Mouse (Mus musculus): ENCODE results near the gene Emc10. TPM values are rescaled to one million over a fixed set of nuclear protein-coding genes. Genes with fewer than 3 reads are reported as not detected.

Emc10 gene
- total and polyA plus RNA-seq, 2 experiments from 2014 or later, result 150 to 273 TPM

- peaks cover 5% of the 10 kb centered on the region; the same call in 1 of the 2 replicates for H3K36me3 ChIP-seq (ENCODE audit: insufficient read depth, low read length)
- H3K27ac ChIP-seq (ENCODE audit: low read depth, low read length), result no peak overlapping the region
- H3K4me3 ChIP-seq (ENCODE audit: low read depth, low read length), result no peak overlapping the region
- no peak overlapping the region for H3K9ac ChIP-seq (replicated peaks; ENCODE audit: low read length, poor library complexity, severe bottlenecking)
- H3K27me3 ChIP-seq (ENCODE audit: insufficient read depth, low read length), result no peaks in the 10 kb centered on the region
- no peak overlapping the region for H3K4me2 ChIP-seq (ENCODE audit: low read depth, low read length, poor library complexity, severe bottlenecking)
- TF ChIP-seq CTCF (IDR thresholded peaks at IDR 0.05), result no peak
- 79% methylated on average over 1 of the region's 1 CpGs for WGBS
- DNase-seq (ENCODE audit: low spot score) (no peak), ATAC-seq (ENCODE audit: low FRiP score) (no peak)
- no peaks in the 10 kb centered on the region for H3K9me3 ChIP-seq (ENCODE audit: low read length)
- H3K4me1 ChIP-seq (ENCODE audit: insufficient read depth, low read length), result peaks cover 8% of the 10 kb centered on the region
These were observed 2.6 kb upstream of the Emc10 start for GRCm38 (mm10) chr7:44498922-44499321.

GRCm38 (mm10) chr7:44497361-44498055 lies 1.2 kb upstream of the Emc10 start:
- TF ChIP-seq CTCF (IDR thresholded peaks at IDR 0.05), result no peak
- WGBS, result 90% methylated on average over 10 of the region's 10 CpGs
- Histone ChIP-seq H3K4me1 (ENCODE audit: insufficient read depth, low read length) (peaks cover 8% of the 10 kb centered on the region), H3K27me3 (ENCODE audit: insufficient read depth, low read length) (no peaks in the 10 kb centered on the region), H3K27ac (ENCODE audit: low read depth, low read length) (no peak overlapping the region; the same call in 1 of the 2 replicates), H3K9me3 (ENCODE audit: low read length) (no peaks in the 10 kb centered on the region), H3K36me3 (ENCODE audit: insufficient read depth, low read length) (peaks cover 8% of the 10 kb centered on the region; the same call in 1 of the 2 replicates), H3K9ac (replicated peaks; ENCODE audit: low read length, poor library complexity, severe bottlenecking) (peak overlapping the region; percentile 91; the same call in 1 of the 2 replicates), H3K4me2 (ENCODE audit: low read depth, low read length, poor library complexity, severe bottlenecking) (peak overlapping the region; percentile 91), H3K4me3 (ENCODE audit: low read depth, low read length) (peak overlapping the region; percentile 70)
- DNase-seq (ENCODE audit: low spot score), result no peak
- ATAC-seq (ENCODE audit: low FRiP score), result no peak

DNA sequence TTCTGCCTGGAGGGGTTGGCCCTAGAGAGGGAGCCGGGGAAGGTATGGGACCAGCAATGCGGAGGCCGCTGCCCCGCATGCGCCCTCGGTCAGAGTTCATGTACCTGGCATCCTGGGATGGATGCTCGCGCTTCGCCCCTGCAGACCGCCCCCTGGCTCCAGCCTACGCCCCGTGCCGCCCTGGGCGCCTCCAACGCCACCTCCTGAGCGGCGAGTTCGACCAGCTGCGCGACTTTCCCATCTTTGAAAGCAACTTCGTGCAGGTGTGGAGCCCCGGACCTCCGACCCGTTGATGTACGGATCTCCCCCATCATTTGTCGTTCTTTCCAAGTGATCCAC lies 411 bp upstream of the Emc10 start:
- H3K4me3 ChIP-seq (ENCODE audit: low read depth, low read length), result peak overlapping the region; percentile 70
- H3K36me3 ChIP-seq (ENCODE audit: insufficient read depth, low read length), result peaks cover 11% of the 10 kb centered on the region
- under 1% methylated on average over 26 of the region's 26 CpGs for WGBS
- H3K27me3 ChIP-seq (ENCODE audit: insufficient read depth, low read length), result no peaks in the 10 kb centered on the region
- no peak for DNase-seq (ENCODE audit: low spot score)
- peak overlapping the region; percentile 91 for H3K9ac ChIP-seq (replicated peaks; ENCODE audit: low read length, poor library complexity, severe bottlenecking)
- H3K27ac ChIP-seq (ENCODE audit: low read depth, low read length), result peak overlapping the region; percentile 97
- peak overlapping the region; percentile 91 for H3K4me2 ChIP-seq (ENCODE audit: low read depth, low read length, poor library complexity, severe bottlenecking)
- TF ChIP-seq CTCF (IDR thresholded peaks at IDR 0.05), result peak; percentile 43; the same call in 1 of the 2 replicates
- H3K9me3 ChIP-seq (ENCODE audit: low read length), result no peaks in the 10 kb centered on the region
- peaks cover 8% of the 10 kb centered on the region for H3K4me1 ChIP-seq (ENCODE audit: insufficient read depth, low read length)
- ATAC-seq (ENCODE audit: low FRiP score), result no peak; the same call in 1 of the 2 replicates

- Histone ChIP-seq H3K4me2 (ENCODE audit: low read depth, low read length, poor library complexity, severe bottlenecking) (peak overlapping the region; percentile 72), H3K36me3 (ENCODE audit: insufficient read depth, low read length) (peaks cover 27% of the 10 kb centered on the region), H3K27ac (ENCODE audit: low read depth, low read length) (no peak overlapping the region), H3K9me3 (ENCODE audit: low read length) (no peaks in the 10 kb centered on the region), H3K27me3 (ENCODE audit: insufficient read depth, low read length) (no peaks in the 10 kb centered on the region), H3K4me3 (ENCODE audit: low read depth, low read length) (peak overlapping the region; percentile 70; the same call in 1 of the 2 replicates), H3K9ac (replicated peaks; ENCODE audit: low read length, poor library complexity, severe bottlenecking) (peak overlapping the region; percentile 95; the same call in 1 of the 2 replicates), H3K4me1 (ENCODE audit: insufficient read depth, low read length) (peaks cover 8% of the 10 kb centered on the region)
- TF ChIP-seq CTCF (IDR thresholded peaks at IDR 0.05), result no peak
- ATAC-seq (ENCODE audit: low FRiP score) (no peak), DNase-seq (ENCODE audit: low spot score) (no peak)
- WGBS, result 80% methylated on average over 7 of the region's 7 CpGs
These were observed 1.2 kb downstream of the Emc10 start for GRCm38 (mm10) chr7:44495086-44495485.

DNA sequence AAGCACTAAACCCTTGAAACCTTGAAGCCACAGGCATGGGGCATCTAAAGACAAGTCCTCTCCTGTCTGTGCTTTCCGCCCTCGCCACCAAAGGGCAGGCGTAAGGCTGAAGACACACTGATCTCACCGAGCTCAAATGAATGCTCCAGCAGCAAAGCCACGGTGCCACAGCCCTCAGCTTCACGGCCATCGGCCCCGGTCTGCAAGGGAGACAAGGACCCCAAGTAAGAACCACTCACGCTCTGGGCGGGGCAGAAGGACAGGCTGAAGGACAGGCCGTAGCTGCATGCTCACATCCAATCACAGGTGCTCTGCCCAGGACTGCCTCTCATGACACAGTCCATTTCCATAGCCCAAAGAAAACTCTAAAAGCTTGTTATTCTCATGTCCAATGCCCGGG lies 1.6 kb downstream of the Emc10 start:
- WGBS, result 96% methylated on average over 12 of the region's 12 CpGs
- Histone ChIP-seq H3K36me3 (ENCODE audit: insufficient read depth, low read length) (peaks cover 32% of the 10 kb centered on the region), H3K4me3 (ENCODE audit: low read depth, low read length) (0 out of 2 replicates have a peak overlapping the region, but pooled peaks have one; percentile 70), H3K9me3 (ENCODE audit: low read length) (no peaks in the 10 kb centered on the region), H3K27me3 (ENCODE audit: insufficient read depth, low read length) (no peaks in the 10 kb centered on the region), H3K4me2 (ENCODE audit: low read depth, low read length, poor library complexity, severe bottlenecking) (no peak overlapping the region), H3K27ac (ENCODE audit: low read depth, low read length) (no peak overlapping the region), H3K4me1 (ENCODE audit: insufficient read depth, low read length) (peaks cover 8% of the 10 kb centered on the region), H3K9ac (replicated peaks; ENCODE audit: low read length, poor library complexity, severe bottlenecking) (peak overlapping the region; percentile 95; the same call in 1 of the 2 replicates)
- DNase-seq (ENCODE audit: low spot score), result no peak
- ATAC-seq (ENCODE audit: low FRiP score), result no peak
- TF ChIP-seq CTCF (IDR thresholded peaks at IDR 0.05), result no peak

- H3K36me3 ChIP-seq (ENCODE audit: insufficient read depth, low read length), result peaks cover 38% of the 10 kb centered on the region
- no peak for DNase-seq (ENCODE audit: low spot score)
These were observed 4.0 kb downstream of the Emc10 start for GRCm38 (mm10) chr7:44492166-44492826.

More at GRCm38 (mm10) chr7:44492166-44492826, 4.0 kb downstream of the Emc10 start:
- Histone ChIP-seq H3K4me1 (ENCODE audit: insufficient read depth, low read length) (peaks cover 8% of the 10 kb centered on the region), H3K9me3 (ENCODE audit: low read length) (no peaks in the 10 kb centered on the region), H3K4me3 (ENCODE audit: low read depth, low read length) (no peak overlapping the region), H3K27ac (ENCODE audit: low read depth, low read length) (no peak overlapping the region), H3K9ac (replicated peaks; ENCODE audit: low read length, poor library complexity, severe bottlenecking) (no peak overlapping the region; the same call in 1 of the 2 replicates), H3K27me3 (ENCODE audit: insufficient read depth, low read length) (no peaks in the 10 kb centered on the region), H3K4me2 (ENCODE audit: low read depth, low read length, poor library complexity, severe bottlenecking) (no peak overlapping the region)
- no peak for TF ChIP-seq CTCF (IDR thresholded peaks at IDR 0.05)
- no peak for ATAC-seq (ENCODE audit: low FRiP score)
- 89% methylated on average over 21 of the region's 21 CpGs for WGBS
